Mouse (Mus musculus) C3H10T1/2 (cell line): ENCODE data around the gene Gm47996. TPM values are rescaled to one million over a fixed set of nuclear protein-coding genes. Genes with fewer than 3 reads are reported as not detected.

Source experiments
- polyA plus RNA-seq, 2 experiments: library from polyadenylated mRNA; unstranded; fragments of >200 nt; fragmentation: generic; extraction: Trizol; gene quantifications; one replicate each; pipeline ENCODE4 v1.2.1; 2012; ENCODE audit warnings: missing spikeins in 2 of 2

The Gm47996 gene
- polyA plus RNA-seq = not detected

GRCm38 (mm10) chr1:151209824-151210355, at the start of gene Gm47996:
Gene Gm47996, plus strand, starts transcription at chr1:151210131.

GRCm38 (mm10) chr1:151182266-151182665, 27.7 kb upstream of the Gm47996 start, which contains the start of gene Gm47985:
Gene Gm47985, plus strand, starts transcription at chr1:151182537.

DNA sequence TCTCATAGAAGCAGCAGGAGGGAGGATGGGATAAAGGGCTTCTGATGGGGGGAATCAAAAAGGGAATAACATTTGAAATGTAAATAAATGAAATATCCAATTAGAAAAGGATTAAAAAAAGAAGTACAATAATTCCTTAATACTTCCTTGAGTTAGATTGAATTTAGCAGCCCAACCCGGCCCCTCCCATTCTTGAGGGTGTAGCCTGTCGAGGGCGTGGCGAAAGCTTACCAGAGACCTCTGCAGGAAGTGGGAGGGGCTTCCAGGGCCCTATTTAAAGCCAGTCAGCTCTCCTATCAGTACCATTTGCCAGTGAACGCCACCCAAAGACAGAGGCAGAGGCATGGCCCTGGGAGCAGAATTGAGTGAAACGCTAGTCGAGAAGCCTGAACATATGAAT, 17.9 kb upstream of the Gm47996 start, which contains the start of gene Gm8947:
TSS of gene Gm8947 (plus strand) at position 302 of the 400 bp plus-strand sequence.

GRCm38 (mm10) chr1:151198120-151198519, 11.8 kb upstream of the Gm47996 start, which contains the start of gene Gm47995:
Gene Gm47995, plus strand, starts transcription at chr1:151198448.

DNA sequence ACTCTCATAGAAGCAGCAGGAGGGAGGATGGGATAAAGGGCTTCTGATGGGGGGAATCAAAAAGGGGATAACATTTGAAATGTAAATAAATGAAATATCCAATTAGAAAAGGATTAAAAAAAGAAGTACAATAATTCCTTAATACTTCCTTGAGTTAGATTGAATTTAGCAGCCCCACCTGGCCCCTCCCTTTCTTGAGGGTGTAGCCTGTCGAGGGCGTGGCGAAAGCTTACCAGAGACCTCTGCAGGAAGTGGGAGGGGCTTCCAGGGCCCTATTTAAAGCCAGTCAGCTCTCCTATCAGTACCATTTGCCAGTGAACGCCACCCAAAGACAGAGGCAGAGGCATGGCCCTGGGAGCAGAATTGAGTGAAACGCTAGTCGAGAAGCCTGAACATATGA, 6.1 kb upstream of the Gm47996 start, which contains the start of gene 3110040M04Rik:
TSS of gene 3110040M04Rik (plus strand) at position 304 of the 400 bp plus-strand sequence.

Other genes with a start within 250 kb of the Gm47996 start
- not detected for gene Hmcn1, start 216.7 kb upstream of the Gm47996 start, polyA plus RNA-seq
- not detected for gene Gm47985, start 27.6 kb upstream of the Gm47996 start, polyA plus RNA-seq
- not detected for gene Gm8947, start 17.8 kb upstream of the Gm47996 start, polyA plus RNA-seq
- gene Gm47995, start 11.7 kb upstream of the Gm47996 start, polyA plus RNA-seq = under 1 TPM in 1 of 2 experiments, not detected in 1; 0.05 TPM
- gene 3110040M04Rik, start 6.0 kb upstream of the Gm47996 start, polyA plus RNA-seq = not detected
- gene Ivns1abp, start 134.3 kb downstream of the Gm47996 start, polyA plus RNA-seq = 1 to 10 TPM; 1.3 to 4.0 TPM
- 1 to 10 TPM in 1 of 2 experiments, under 1 TPM in 1; 0.21 to 2.4 TPM for gene Swt1, start 218.3 kb downstream of the Gm47996 start, polyA plus RNA-seq
- gene Trmt1l, start 218.4 kb downstream of the Gm47996 start, polyA plus RNA-seq = 10 to 100 TPM in 1 of 2 experiments, 1 to 10 TPM in 1; 2.0 to 15.3 TPM